Mouse (Mus musculus): Measurements from ENCODE around the gene Kdm6b. TPM values are rescaled to one million over a fixed set of nuclear protein-coding genes. Genes with fewer than 3 reads are reported as not detected.

Kdm6b gene
- polyA plus RNA-seq (2015; fragmentation: Nextera tagmentation; extraction: Ambion mirVana), result 23.7 and 24.3 TPM in 2 replicates

DNA sequence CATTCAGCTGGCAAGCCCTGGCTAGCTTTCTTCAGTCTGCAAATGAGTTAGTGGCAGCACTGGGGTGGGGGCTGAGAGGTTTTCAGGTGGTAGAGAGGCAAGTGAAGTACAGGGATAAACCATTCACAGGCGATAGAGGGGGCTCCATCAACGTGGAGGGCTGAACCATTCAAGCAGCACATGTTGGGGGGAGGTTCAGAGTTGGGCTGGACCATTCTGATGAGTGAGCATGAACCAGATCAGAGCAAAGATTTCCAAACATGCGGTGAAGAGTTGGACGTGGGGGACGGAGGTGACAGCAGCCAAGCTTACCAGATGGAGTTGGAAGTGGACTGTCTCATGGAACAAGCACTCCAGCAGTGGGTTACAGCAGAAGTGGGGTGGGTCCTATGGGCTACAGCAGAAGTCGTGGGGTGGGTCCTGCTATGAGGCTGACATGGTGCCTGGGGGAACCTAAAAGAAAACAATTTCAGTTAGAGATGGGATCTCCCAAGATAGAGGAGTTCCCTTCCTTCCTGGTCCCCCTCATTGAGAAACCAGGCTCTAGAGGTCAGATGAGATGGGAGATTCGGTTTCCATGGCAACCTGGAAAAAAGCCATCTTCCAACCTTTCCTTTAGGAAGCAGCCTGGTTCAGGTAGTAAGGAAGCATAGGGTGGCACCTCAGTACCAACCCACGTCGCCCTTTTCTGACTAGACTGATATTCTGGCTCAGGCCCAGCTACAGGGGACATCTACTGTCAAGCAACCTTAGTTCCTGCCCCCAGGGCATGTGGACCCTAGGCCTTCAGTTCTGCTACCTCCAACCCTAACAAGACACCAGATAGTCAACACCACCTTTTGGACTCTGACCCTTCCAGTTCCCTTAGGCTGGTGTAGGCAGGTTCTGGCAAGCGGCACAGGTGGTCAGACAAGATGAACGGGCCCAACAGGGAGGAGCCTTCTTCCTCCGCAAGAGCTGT lies at the start of gene Kdm6b:
TSS of gene Kdm6b (minus strand) at position 455 of the 961 bp plus-strand sequence.
- Histone ChIP-seq H3K27me3 (replicated peaks) (no peaks in the 10 kb centered on the region), H3K4me1 (replicated peaks) (peaks cover 49% of the 10 kb centered on the region), H3K4me3 (replicated peaks) (peak within 1 kb of the TSS; percentile 58), H3K9me3 (no peaks in the 10 kb centered on the region), H3K27ac (peak within 1 kb of the TSS; percentile 99), H3K36me3 (no peaks in the 10 kb centered on the region), H3K4me2 (replicated peaks) (peak within 1 kb of the TSS; percentile 92), H3K9ac (peak within 1 kb of the TSS; percentile 74)
- WGBS, result 33% methylated on average over 12 of the region's 12 CpGs
- no peak for ATAC-seq

- no peak overlapping the region for H3K9ac ChIP-seq
- H3K4me3 ChIP-seq (replicated peaks), result no peak overlapping the region
- no peaks in the 10 kb centered on the region for H3K27me3 ChIP-seq (replicated peaks)
- no peak overlapping the region for H3K4me2 ChIP-seq (replicated peaks)
- H3K9me3 ChIP-seq, result no peaks in the 10 kb centered on the region
- ATAC-seq, result 0 out of 2 replicates have a peak, but pooled peaks have one; percentile 28
- peaks cover 8% of the 10 kb centered on the region; the same call in 1 of the 2 replicates for H3K4me1 ChIP-seq (replicated peaks)
- H3K36me3 ChIP-seq, result no peaks in the 10 kb centered on the region
- WGBS, result 27% methylated on average over 5 of the region's 5 CpGs
- peak overlapping the region; percentile 48; the same call in 1 of the 2 replicates for H3K27ac ChIP-seq
Observed at GRCm38 (mm10) chr11:69461568-69461967, 48.1 kb upstream of the Kdm6b start.

DNA sequence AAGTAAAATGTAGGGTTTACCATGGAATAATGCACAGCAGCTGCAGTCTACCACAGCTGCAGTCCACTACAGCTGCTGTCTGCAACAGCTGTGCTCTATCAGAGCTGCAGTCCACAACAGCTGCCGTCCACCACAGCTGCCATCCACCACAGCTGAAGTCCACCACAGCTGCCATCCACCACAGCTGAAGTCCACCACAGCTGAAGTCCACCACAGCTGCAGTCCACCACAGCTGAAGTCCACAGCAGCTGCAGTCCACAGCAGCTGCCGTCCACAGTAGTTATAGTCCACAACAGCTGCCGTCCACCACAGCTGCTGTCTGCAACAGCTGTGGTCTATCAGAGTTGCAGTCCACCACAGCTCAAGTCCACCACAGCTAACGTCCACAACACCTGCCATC lies 46.4 kb upstream of the Kdm6b start:
- no peak overlapping the region for H3K9ac ChIP-seq
- H3K4me2 ChIP-seq (replicated peaks), result no peak overlapping the region
- peaks cover 8% of the 10 kb centered on the region; the same call in 1 of the 2 replicates for H3K4me1 ChIP-seq (replicated peaks)
- WGBS, result 38% methylated on average over 4 of the region's 4 CpGs
- no peaks in the 10 kb centered on the region for H3K36me3 ChIP-seq
- no peak for ATAC-seq
- H3K27me3 ChIP-seq (replicated peaks), result no peaks in the 10 kb centered on the region
- no peaks in the 10 kb centered on the region for H3K9me3 ChIP-seq
- H3K4me3 ChIP-seq (replicated peaks), result no peak overlapping the region
- H3K27ac ChIP-seq, result no peak overlapping the region

GRCm38 (mm10) chr11:69457006-69457579 lies 43.6 kb upstream of the Kdm6b start:
- no peak for ATAC-seq
- Histone ChIP-seq H3K9me3 (no peaks in the 10 kb centered on the region), H3K4me3 (replicated peaks) (no peak overlapping the region), H3K4me1 (replicated peaks) (peaks cover 21% of the 10 kb centered on the region), H3K9ac (no peak overlapping the region), H3K27me3 (replicated peaks) (no peaks in the 10 kb centered on the region), H3K4me2 (replicated peaks) (no peak overlapping the region), H3K36me3 (no peaks in the 10 kb centered on the region), H3K27ac (no peak overlapping the region)
- WGBS, result 38% methylated on average over 6 of the region's 6 CpGs

DNA sequence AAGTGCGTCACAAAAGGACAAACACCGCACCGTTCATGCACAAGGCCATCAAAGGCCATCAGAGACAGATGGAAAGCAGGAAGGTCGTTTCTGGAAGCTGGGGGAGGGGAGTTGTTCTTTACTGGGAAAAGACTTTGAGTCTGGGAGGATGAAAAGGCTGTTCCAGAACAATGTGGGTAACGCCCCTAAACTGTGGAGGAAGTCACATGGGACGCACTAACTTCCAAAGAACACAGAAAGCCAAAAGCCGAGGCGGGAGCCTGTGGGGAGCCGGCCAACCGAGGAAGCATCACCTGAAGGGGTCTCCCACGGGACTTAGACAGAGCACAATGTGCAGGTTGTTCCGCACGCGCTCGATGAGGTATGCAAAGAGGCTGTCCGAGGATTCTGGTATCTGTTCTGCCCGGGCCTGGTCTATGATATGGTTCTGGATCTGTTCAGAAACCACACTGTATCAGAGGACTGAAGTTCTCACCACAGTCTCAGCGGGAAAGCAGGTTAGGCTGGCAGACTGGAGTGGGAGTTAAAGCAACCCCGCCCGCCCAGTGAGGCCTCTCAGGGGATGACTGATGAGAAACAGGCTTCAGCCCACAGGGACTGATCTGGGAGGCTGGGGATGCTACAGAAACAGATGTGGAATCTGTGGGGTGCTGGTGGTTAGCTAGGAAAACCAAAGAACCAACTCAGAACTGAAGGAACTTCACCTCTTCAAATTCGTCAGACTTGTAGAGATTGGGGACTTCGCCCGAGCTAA lies 38.8 kb upstream of the Kdm6b start:
- H3K9ac ChIP-seq, result no peak overlapping the region; the same call in 1 of the 2 replicates
- 49% methylated on average over 23 of the region's 23 CpGs for WGBS
- peak; percentile 61; the same call in 1 of the 2 replicates for ATAC-seq

DNA sequence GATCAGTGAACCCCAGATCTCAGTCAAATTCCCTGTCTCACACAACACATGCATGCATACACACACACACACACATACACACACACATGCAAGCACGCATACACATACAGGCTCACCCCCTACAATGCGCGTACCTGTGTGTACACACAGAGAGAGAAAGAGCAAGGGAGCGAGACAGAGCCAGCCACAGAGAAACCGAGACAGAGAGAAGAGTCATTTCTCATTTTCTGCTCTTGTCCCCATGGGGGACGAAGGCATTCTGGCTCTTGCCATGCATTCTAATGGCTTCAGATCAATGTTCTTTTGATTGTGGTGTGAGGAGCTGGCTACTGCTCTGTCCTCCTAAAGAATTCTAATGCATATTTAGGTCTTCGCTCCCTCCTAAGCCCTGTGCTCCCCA lies 33.8 kb upstream of the Kdm6b start:
- no peak overlapping the region for H3K27ac ChIP-seq
- H3K9ac ChIP-seq, result no peak overlapping the region
- H3K4me3 ChIP-seq (replicated peaks), result no peak overlapping the region
- H3K4me2 ChIP-seq (replicated peaks), result no peak overlapping the region
- H3K36me3 ChIP-seq, result no peaks in the 10 kb centered on the region
- H3K4me1 ChIP-seq (replicated peaks), result peaks cover 14% of the 10 kb centered on the region
- H3K9me3 ChIP-seq, result no peaks in the 10 kb centered on the region
- WGBS, result 87% methylated on average over 7 of the region's 7 CpGs
- no peak for ATAC-seq
- H3K27me3 ChIP-seq (replicated peaks), result no peaks in the 10 kb centered on the region

More for the DNA sequence above, 38.8 kb upstream of the Kdm6b start:
- peak overlapping the region; percentile 35; the same call in 1 of the 2 replicates for H3K4me2 ChIP-seq (replicated peaks)
- no peaks in the 10 kb centered on the region for H3K36me3 ChIP-seq
- peak overlapping the region; percentile 55 for H3K27ac ChIP-seq
- no peaks in the 10 kb centered on the region for H3K9me3 ChIP-seq
- H3K4me1 ChIP-seq (replicated peaks), result peaks cover 19% of the 10 kb centered on the region
- no peak overlapping the region for H3K4me3 ChIP-seq (replicated peaks)
- no peaks in the 10 kb centered on the region for H3K27me3 ChIP-seq (replicated peaks)

- Histone ChIP-seq H3K4me3 (replicated peaks) (no peak overlapping the region), H3K27ac (peak overlapping the region; percentile 55), H3K9me3 (no peaks in the 10 kb centered on the region), H3K4me1 (replicated peaks) (peaks cover 10% of the 10 kb centered on the region), H3K4me2 (replicated peaks) (no peak overlapping the region), H3K27me3 (replicated peaks) (no peaks in the 10 kb centered on the region), H3K36me3 (no peaks in the 10 kb centered on the region), H3K9ac (no peak overlapping the region)
- WGBS, result 9% methylated on average over 5 of the region's 5 CpGs
- peak; percentile 94 for ATAC-seq
Observed at GRCm38 (mm10) chr11:69443328-69443727, 29.9 kb upstream of the Kdm6b start.

DNA sequence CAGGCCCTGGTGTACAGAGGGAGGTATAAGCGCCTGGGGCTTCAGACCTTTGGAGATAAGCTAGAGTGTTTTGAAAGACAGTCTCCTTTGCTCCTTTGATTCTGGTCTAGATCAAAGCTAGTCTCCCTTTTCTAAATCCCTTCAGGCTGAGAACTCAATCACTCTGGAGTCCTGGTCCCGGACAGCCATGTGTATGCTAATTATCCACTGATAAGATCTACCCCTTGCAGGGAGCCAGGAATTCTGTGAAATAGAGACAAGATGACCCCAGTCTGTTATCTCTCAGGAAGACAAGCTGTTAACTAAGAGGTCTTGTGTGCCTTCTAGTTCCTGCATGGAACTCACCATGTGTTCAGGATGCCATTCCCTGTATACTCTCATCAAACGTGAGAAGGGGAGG lies 23.8 kb upstream of the Kdm6b start:
- no peak overlapping the region for H3K27ac ChIP-seq
- H3K9me3 ChIP-seq, result no peaks in the 10 kb centered on the region
- no peak overlapping the region for H3K9ac ChIP-seq
- no peak overlapping the region for H3K4me2 ChIP-seq (replicated peaks)
- H3K27me3 ChIP-seq (replicated peaks), result no peaks in the 10 kb centered on the region
- 44% methylated on average over 3 of the region's 3 CpGs for WGBS
- no peak overlapping the region for H3K4me3 ChIP-seq (replicated peaks)
- no peak for ATAC-seq
- H3K36me3 ChIP-seq, result no peaks in the 10 kb centered on the region
- H3K4me1 ChIP-seq (replicated peaks), result no peaks in the 10 kb centered on the region

- H3K4me1 ChIP-seq (replicated peaks), result peaks cover 12% of the 10 kb centered on the region
Observed at GRCm38 (mm10) chr11:69433189-69433588, 19.7 kb upstream of the Kdm6b start.

GRCm38 (mm10) chr11:69432640-69432982 lies 19.1 kb upstream of the Kdm6b start:
- no peaks in the 10 kb centered on the region for H3K27me3 ChIP-seq (replicated peaks)
- WGBS, result 67% methylated on average over 11 of the region's 11 CpGs
- H3K27ac ChIP-seq, result no peak overlapping the region
- peaks cover 12% of the 10 kb centered on the region for H3K4me1 ChIP-seq (replicated peaks)
- no peak overlapping the region for H3K9ac ChIP-seq
- H3K4me3 ChIP-seq (replicated peaks), result no peak overlapping the region
- no peaks in the 10 kb centered on the region for H3K9me3 ChIP-seq
- no peak overlapping the region for H3K4me2 ChIP-seq (replicated peaks)
- no peak for ATAC-seq
- no peaks in the 10 kb centered on the region for H3K36me3 ChIP-seq

More at GRCm38 (mm10) chr11:69433189-69433588, 19.7 kb upstream of the Kdm6b start:
- Histone ChIP-seq H3K4me3 (replicated peaks) (no peak overlapping the region), H3K27ac (no peak overlapping the region), H3K4me2 (replicated peaks) (no peak overlapping the region), H3K36me3 (no peaks in the 10 kb centered on the region), H3K9ac (no peak overlapping the region), H3K9me3 (no peaks in the 10 kb centered on the region), H3K27me3 (replicated peaks) (no peaks in the 10 kb centered on the region)
- no peak for ATAC-seq
- 62% methylated on average over 6 of the region's 6 CpGs for WGBS

DNA sequence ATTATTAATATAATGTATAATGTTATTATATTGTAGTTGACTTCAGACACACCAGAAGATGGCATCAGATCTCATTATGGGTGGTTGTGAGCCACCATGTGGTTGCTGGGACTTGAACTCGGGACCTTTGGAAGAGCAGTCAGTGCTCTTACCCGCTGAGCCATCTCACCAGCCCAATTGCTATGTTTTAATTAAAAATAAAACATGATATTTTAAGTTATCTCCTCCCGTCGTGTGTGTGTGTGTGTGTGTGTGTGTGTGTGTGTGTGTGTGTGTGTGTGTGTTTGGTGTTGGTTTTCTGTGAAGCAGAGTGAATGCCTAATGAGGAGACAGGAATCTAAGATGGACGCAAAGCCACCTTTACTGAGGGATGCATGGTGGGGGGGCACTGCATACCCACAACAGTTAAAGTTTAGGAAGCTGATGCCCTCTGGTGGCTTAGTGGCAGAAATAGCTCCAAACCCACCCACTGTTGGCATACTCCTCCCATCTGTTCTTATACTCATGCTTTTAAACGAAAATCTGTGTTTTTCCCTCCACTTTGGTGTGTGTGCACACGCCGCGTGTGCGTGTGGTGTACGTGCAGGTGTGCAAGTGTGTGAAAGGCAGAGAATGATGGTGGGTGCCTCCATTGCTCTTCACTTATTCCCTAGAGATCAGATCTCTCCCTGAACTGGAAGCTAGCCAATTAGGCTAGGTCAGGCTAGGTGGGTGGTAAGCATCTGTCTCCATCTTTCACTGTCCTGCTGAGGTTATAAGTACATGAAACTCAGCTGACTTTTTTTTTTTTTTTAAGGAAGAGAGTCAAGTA lies 18.6 kb upstream of the Kdm6b start:
- Histone ChIP-seq H3K9me3 (no peaks in the 10 kb centered on the region), H3K27me3 (replicated peaks) (no peaks in the 10 kb centered on the region), H3K4me1 (replicated peaks) (peaks cover 12% of the 10 kb centered on the region), H3K36me3 (no peaks in the 10 kb centered on the region), H3K4me3 (replicated peaks) (no peak overlapping the region), H3K9ac (no peak overlapping the region), H3K4me2 (replicated peaks) (no peak overlapping the region), H3K27ac (no peak overlapping the region)
- WGBS, result 32% methylated on average over 11 of the region's 11 CpGs
- peak; percentile 79 for ATAC-seq

Data from intestine, embryonic 15.5 days (tissue).